Mouse (Mus musculus) large intestine, adult 2 months (tissue): ENCODE results near the gene E2f3. TPM values are rescaled to one million over a fixed set of nuclear protein-coding genes. Genes with fewer than 3 reads are reported as not detected.

ENCODE experiments used
- DNase-seq: peaks from one replicate; pipeline ENCODE4 v3.0.0-alpha.2; 2012; ENCODE audit warnings: low read depth, low spot score
- WGBS: fragments of 180-500 bp; shearing (Covaris S2); methylation state at CpG from one replicate; pipeline ENCODE4 v1.1.7; 2018; 5-methylcytosine and 5-hydroxymethylcytosine counted together
- polyA plus RNA-seq: library from polyadenylated mRNA; depleted of rRNA; stranded (reverse); fragments of >200 nt; gene quantifications from 2 replicates; pipeline ENCODE4 v1.2.3, GENCODE M21; 2012; rRNA removed

E2f3 gene
- polyA plus RNA-seq = 5.3 and 7.2 TPM in 2 replicates

GRCm38 (mm10) chr13:29985855-29986755 lies at the start of gene E2f3:
Gene E2f3 (minus strand): TSS chr13:29986063.
- peak; percentile 96 for DNase-seq
- WGBS = under 1% methylated on average over 45 of the region's 45 CpGs

- DNase-seq = no peak
- 92% methylated on average over 5 of the region's 5 CpGs for WGBS
Observed at GRCm38 (mm10) chr13:30034540-30034939, 48.7 kb upstream of the E2f3 start.

- WGBS = 24% methylated on average over 13 of the region's 13 CpGs
- DNase-seq = peak; percentile 85
Observed at GRCm38 (mm10) chr13:30031684-30032335, 45.9 kb upstream of the E2f3 start.

DNA sequence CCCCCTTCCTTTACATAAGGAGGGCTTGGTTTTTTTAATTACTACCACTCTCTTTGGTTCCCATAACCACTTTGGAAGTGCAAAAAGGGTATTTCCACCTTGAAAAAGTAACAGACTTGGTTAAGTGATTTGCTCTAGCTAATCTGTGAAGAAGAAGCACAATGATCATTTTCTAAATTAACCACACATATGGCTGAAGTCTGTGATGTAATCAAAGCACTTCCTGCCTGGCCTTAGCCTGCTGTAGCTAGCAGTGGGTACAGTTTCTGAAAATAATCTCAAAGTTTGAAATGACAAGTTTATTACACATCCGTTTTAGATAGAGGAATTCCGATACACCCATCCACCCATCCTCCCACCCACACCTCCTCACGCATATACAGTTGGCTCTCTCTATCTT lies 42.0 kb upstream of the E2f3 start:
- 86% methylated on average over 3 of the region's 3 CpGs for WGBS
- no peak for DNase-seq

DNA sequence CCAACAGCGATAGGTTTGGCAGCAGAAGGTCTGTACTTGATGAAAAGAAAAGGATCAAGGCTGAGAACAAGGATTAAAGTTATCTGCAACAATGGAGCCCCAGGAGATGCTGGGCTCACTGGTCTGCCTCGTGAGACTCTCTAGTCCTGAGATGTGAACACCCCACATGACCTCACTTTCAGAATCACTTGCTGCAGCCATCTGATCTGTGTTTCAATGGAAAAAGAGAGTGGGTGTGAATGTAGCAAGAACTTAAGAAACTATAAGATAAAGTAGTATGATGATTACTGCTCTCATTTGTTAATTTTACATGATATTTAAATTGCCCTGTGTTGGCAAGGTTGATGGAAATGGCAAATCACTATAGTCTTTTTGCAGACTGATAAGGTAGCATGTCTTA lies 36.6 kb upstream of the E2f3 start:
- WGBS = 91% methylated on average over 2 of the region's 2 CpGs
- DNase-seq = no peak

DNA sequence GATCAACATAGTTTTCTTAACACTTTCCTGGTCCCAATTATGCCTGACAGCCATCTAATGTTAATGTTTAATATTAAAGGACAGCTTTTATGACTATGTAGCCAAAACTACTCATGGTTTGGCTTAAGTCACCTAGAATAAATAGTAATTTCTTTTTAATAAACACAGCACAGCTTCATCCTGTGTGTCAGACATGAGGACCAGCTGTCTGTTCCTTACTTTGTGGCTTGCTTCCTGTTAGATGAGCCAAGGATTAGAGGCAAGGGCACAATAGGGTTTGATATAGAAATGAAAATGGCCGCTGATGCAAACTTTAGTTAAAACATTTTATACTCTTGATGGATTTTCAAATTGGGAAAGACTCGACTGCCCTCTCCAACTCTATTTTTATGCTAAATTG lies 32.7 kb upstream of the E2f3 start:
- WGBS = 69% methylated on average over 2 of the region's 2 CpGs

GRCm38 (mm10) chr13:30017611-30018010 lies 31.7 kb upstream of the E2f3 start:
- DNase-seq = no peak
- WGBS = 98% methylated on average over 7 of the region's 7 CpGs

More for the DNA sequence above, 32.7 kb upstream of the E2f3 start:
- DNase-seq = no peak

GRCm38 (mm10) chr13:30014576-30014975 lies 28.7 kb upstream of the E2f3 start:
- DNase-seq = no peak
- WGBS = 86% methylated on average over 8 of the region's 8 CpGs

- no peak for DNase-seq
- WGBS = 41% methylated on average over 6 of the region's 6 CpGs
Observed at GRCm38 (mm10) chr13:30012226-30012625, 26.4 kb upstream of the E2f3 start.

- WGBS = 80% methylated on average over 3 of the region's 3 CpGs
- no peak for DNase-seq
Observed at GRCm38 (mm10) chr13:30008738-30009137, 22.9 kb upstream of the E2f3 start.

DNA sequence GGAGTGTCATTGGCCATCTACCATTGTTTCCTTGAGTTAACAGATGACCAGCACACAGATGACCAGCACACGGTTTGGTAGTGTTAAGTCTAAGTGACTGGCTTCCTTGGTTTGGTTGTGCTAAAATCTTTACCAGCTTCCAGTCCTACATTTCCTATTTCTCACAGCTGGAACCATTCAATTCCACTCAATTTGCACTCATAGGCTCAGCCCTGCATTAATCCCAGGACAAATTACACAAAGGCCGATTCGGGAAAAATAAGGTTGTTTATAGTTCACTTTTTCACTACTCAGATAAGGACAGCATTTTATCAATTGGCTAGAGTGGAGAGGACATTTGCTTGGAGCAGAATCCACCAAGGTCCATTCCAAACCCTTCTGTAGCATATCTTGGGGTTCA lies 19.6 kb upstream of the E2f3 start:
- DNase-seq = no peak
- 91% methylated on average over 3 of the region's 3 CpGs for WGBS

DNA sequence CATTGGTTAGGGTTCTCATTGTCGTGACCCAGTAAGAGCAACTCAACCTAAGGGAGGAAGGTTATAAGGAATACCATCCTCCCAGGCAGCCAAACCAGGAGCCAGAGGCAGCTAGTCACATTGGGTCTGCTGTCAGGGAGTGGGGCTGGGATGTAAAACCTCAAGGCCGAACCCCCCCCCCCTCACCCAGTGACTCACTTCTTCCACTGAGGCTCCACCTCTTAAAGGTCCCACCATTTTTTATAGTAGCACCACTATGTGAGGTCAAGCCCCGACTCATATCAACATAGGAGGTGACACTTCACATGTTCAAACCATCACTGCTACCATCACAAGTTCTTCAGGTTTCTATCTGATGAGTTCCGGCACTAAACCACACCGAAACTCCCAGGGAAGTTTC lies 19.0 kb upstream of the E2f3 start:
- WGBS = 85% methylated on average over 5 of the region's 5 CpGs
- DNase-seq = no peak

DNA sequence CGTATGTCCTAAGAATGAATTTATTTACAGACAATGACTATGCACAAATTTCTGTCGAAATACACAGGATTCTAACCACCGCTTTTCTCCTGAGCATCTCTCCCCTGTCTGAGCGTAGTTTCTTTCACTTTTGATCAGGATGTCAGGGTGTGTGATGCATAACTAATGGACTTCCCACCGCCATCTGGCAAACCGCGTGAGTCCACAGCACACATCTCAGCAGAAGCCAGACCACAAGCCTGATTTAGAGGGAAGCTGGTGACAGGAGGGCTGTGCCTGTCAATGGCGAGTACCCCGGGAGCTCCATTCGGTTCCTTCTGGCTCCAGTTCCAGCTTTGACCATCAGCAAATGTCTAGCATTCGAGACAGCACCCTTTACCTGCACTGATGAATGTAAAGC lies 17.3 kb upstream of the E2f3 start:
- no peak for DNase-seq
- WGBS = 72% methylated on average over 11 of the region's 11 CpGs

- 38% methylated on average over 5 of the region's 5 CpGs for WGBS
- DNase-seq = no peak
Observed at GRCm38 (mm10) chr13:30001041-30001440, 15.2 kb upstream of the E2f3 start.

DNA sequence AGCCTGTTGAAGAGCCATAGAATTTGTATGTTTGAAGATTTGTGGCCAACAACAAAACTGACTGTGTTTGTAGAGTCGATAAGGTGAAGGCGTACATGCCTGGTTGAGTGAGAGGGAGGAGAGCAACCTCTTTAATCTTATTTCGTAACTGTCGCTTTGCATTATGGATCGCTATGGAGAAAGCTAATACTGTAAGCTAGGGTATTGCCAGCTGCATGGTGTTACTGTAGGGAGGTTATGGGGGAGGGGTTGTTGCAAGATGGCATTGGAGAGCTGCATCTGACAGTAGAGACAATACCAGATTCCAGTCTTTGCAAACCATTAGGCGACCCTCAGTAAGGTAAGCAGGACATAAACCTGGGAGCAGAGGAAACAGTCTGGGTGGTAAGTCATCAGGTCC lies 2.1 kb upstream of the E2f3 start:
- no peak for DNase-seq
- whole genome bisulfite sequencing = 92% methylated on average over 6 of the region's 6 CpGs

DNA sequence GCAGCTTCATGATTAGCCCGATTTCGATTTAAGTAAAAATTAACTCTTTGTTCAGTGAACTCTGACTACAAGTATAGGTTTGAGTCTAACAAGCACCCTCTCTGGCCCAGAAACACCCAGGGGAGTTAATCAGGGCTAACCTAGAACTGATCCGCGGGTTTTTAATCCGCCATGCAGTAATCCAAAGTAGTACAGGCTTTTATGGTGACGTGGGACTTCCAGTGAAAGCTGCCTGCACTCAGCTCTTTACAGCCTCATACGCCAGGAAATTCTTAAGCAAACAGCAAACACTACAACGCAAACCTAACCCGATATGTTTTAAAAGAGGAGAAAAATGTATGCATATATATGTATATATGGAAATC lies 875 bp upstream of the E2f3 start:
- DNase-seq = no peak
- 4% methylated on average over 9 of the region's 9 CpGs for WGBS

DNA sequence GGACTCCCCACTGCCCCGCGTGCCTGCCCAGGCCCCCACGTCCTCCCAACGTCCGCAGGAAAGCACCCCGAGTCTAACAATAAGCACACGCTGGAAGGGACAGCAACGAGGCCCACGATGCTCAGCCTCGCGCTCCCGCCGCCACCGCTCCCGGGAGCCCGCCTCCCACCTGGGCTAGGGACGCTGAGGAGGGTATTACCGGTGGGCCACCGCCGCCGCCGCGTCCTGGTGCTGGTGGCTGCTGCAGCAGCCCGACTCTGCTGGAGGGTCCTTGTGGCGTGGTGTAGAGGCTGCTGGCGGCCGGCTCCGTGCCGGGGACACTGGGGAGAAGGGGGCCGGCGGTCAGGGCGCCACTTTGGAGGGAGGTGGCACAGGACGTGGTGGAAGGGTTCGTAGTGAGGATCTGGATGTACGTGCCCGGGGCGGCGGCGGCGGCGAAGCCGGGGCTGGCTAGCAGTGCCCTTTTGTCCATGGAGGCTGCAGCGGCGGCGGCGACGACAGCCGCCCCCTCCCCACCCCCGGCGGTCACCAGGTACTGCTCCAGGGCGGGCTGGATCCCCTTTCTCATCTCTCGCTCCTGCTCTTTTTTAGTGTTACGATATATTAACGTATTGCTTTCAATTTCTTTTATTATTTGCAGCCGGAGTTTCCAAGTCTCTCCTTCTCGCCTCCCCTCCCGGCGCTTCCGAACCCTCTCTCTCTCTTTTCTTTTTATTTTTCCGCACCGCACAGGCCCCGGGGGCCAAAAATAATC lies 585 bp downstream of the E2f3 start:
- DNase-seq = no peak
- 1% methylated on average over 61 of the region's 62 CpGs for WGBS

DNA sequence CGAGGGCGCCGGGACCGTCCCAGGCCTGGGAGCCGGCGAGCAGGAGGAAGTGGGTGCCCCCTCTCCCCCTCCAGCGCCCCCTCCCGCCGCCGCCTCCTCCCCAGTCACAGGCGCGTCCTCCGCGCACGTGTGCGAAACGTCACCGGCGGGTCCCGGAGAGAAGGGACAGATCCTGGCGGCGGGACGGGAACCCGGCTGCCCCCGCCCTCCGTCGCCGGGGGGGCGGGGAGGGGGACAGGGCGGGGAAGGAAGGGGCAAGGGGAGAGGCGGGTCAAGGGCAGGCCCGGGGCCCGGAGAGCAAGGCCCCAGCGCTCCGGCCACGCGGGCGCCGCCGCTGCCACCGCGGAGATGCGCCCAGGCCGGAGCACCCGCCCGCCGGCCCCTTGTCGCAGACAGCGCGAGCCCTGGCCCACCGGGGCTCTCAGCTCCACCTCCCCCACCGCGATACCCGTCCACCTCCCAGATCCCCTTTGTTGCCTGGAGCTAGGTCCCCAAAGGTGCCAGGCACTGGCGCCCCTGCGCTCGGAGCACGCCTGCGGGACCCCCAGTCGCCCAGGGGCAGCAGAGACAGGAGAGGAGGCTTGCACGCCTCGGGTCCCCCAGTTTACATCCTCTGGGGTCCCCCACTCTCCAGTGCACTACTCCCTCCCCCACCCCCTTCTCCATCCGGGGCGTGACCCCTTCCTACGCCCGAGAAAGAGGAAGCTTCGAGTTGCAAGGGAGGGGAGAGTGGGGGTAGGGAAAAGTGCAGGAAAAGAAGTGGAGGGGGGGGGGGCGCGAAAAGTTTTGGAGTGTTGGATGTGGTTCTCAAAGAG lies 1.4 kb downstream of the E2f3 start:
- DNase-seq = no peak
- WGBS = under 1% methylated on average over 52 of the region's 69 CpGs

GRCm38 (mm10) chr13:29983523-29984191 lies 2.2 kb downstream of the E2f3 start:
- under 1% methylated on average over 35 of the region's 35 CpGs for WGBS
- no peak for DNase-seq
